Mouse (Mus musculus) small intestine, adult 2 months (tissue): Measurements from ENCODE around the gene Nr5a1.
A peak's percentile ranks its signal among the peaks of the same experiment; 100 is the strongest.

ENCODE experiments used
- CTCF ChIP-seq: fragments of 200-500 bp; IDR thresholded peaks from 2 replicates; pipeline ENCODE4 v1.5.1; 2012; ENCODE audit warnings: low read depth, mild to moderate bottlenecking, control low read depth, inconsistent platforms, low read length, moderate library complexity, mixed read lengths; ENCODE audit not compliant: insufficient replicate concordance, insufficient read length; ENCODE audit errors: extremely low read depth
- POLR2A ChIP-seq: fragments of 200-500 bp; IDR thresholded peaks from 2 replicates; pipeline ENCODE4 v1.6.1; 2012; ENCODE audit warnings: low read depth, mild to moderate bottlenecking, control low read depth, inconsistent platforms, low read length, moderate library complexity

DNA sequence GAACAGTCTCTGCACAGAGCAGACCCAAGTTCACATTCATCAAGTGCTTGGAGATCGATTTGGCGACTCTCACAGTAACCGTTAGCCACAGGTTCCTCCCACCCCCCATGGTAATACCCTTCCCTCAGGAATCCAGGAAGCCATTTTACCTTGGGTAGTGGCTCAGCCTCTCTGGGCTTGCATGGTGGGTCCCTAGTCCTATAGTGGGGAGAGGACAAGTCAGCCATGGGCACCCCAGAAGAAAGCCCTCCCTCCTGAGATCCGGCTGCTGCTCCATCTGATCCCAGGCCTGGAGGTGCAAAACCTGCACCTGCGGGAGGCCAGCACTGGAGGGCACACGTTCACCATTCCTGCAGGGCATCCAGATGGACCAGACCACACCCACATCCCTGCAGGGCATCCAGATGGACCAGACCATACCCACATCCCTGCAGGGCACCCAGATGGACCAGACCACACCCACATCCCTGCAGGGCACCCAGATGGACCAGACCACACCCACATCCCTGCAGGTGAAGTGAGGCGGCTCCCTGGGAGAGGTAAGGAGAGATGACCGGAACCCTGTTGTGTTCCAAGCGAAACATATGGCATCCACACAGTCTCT lies 38.9 kb downstream of the Nr5a1 start:
- TF ChIP-seq POLR2A: no peak
- peak; percentile 13; the same call in 1 of the 2 replicates for TF ChIP-seq CTCF
